Mouse (Mus musculus): Measurements from ENCODE around the gene Atp23.

Gene Atp23

GRCm38 (mm10) chr10:126925391-126925790 lies 24.2 kb upstream of the Atp23 start:
- no peak for TF ChIP-seq CTCF (conservative IDR thresholded peaks at IDR 0.05; ENCODE audit: low read length)
- no peak for TF ChIP-seq NANOG (IDR thresholded peaks at IDR 0.05; ENCODE audit: borderline replicate concordance, low read length)
- TF ChIP-seq POU5F1 (IDR thresholded peaks at IDR 0.05; ENCODE audit: borderline replicate concordance, low read length): no peak
- H3K9me3 ChIP-seq (ENCODE audit: low read length): peaks cover 5% of the 10 kb centered on the region
- no peak overlapping the region for H3K4me3 ChIP-seq (replicated peaks; ENCODE audit: low read length)
- peaks cover 11% of the 10 kb centered on the region for H3K27me3 ChIP-seq (ENCODE audit: insufficient read depth, low read length)
- H3K4me1 ChIP-seq (replicated peaks; ENCODE audit: low read depth, low read length): peaks cover 55% of the 10 kb centered on the region
- H3K36me3 ChIP-seq (ENCODE audit: insufficient read depth, low read length): no peaks in the 10 kb centered on the region

- Histone ChIP-seq H3K27me3 (ENCODE audit: insufficient read depth, low read length) (peaks cover 7% of the 10 kb centered on the region; the same call in 1 of the 2 replicates), H3K9me3 (ENCODE audit: low read length) (peaks cover 9% of the 10 kb centered on the region), H3K36me3 (ENCODE audit: insufficient read depth, low read length) (no peaks in the 10 kb centered on the region), H3K4me1 (replicated peaks; ENCODE audit: low read depth, low read length) (peaks cover 43% of the 10 kb centered on the region), H3K4me3 (replicated peaks; ENCODE audit: low read length) (no peak overlapping the region)
- TF ChIP-seq CTCF (conservative IDR thresholded peaks at IDR 0.05; ENCODE audit: low read length) (no peak), NANOG (IDR thresholded peaks at IDR 0.05; ENCODE audit: borderline replicate concordance, low read length) (no peak), POU5F1 (IDR thresholded peaks at IDR 0.05; ENCODE audit: borderline replicate concordance, low read length) (no peak)
These were observed 22.9 kb upstream of the Atp23 start for GRCm38 (mm10) chr10:126924087-126924486.

GRCm38 (mm10) chr10:126920220-126920619 lies 19.1 kb upstream of the Atp23 start:
- H3K9me3 ChIP-seq (ENCODE audit: low read length): peaks cover 9% of the 10 kb centered on the region
- peaks cover 14% of the 10 kb centered on the region for H3K4me1 ChIP-seq (replicated peaks; ENCODE audit: low read depth, low read length)
- no peaks in the 10 kb centered on the region for H3K36me3 ChIP-seq (ENCODE audit: insufficient read depth, low read length)
- no peaks in the 10 kb centered on the region for H3K27me3 ChIP-seq (ENCODE audit: insufficient read depth, low read length)
- peak; percentile 46 for TF ChIP-seq CTCF (conservative IDR thresholded peaks at IDR 0.05; ENCODE audit: low read length)
- no peak for TF ChIP-seq NANOG (IDR thresholded peaks at IDR 0.05; ENCODE audit: borderline replicate concordance, low read length)
- H3K4me3 ChIP-seq (replicated peaks; ENCODE audit: low read length): no peak overlapping the region

- Histone ChIP-seq H3K4me1 (replicated peaks; ENCODE audit: low read depth, low read length) (peaks cover 9% of the 10 kb centered on the region), H3K27me3 (ENCODE audit: insufficient read depth, low read length) (no peaks in the 10 kb centered on the region), H3K36me3 (ENCODE audit: insufficient read depth, low read length) (no peaks in the 10 kb centered on the region), H3K9me3 (ENCODE audit: low read length) (peaks cover 9% of the 10 kb centered on the region), H3K4me3 (replicated peaks; ENCODE audit: low read length) (no peak overlapping the region)
- TF ChIP-seq CTCF (conservative IDR thresholded peaks at IDR 0.05; ENCODE audit: low read length): peak; percentile 97
- TF ChIP-seq NANOG (IDR thresholded peaks at IDR 0.05; ENCODE audit: borderline replicate concordance, low read length): no peak
These were observed 17.9 kb upstream of the Atp23 start for GRCm38 (mm10) chr10:126919067-126919466.

- Histone ChIP-seq H3K36me3 (ENCODE audit: insufficient read depth, low read length) (no peaks in the 10 kb centered on the region), H3K4me1 (replicated peaks; ENCODE audit: low read depth, low read length) (peaks cover 23% of the 10 kb centered on the region), H3K27me3 (ENCODE audit: insufficient read depth, low read length) (no peaks in the 10 kb centered on the region), H3K9me3 (ENCODE audit: low read length) (no peaks in the 10 kb centered on the region), H3K4me3 (replicated peaks; ENCODE audit: low read length) (no peak overlapping the region)
- TF ChIP-seq NANOG (IDR thresholded peaks at IDR 0.05; ENCODE audit: borderline replicate concordance, low read length) (no peak), POU5F1 (IDR thresholded peaks at IDR 0.05; ENCODE audit: borderline replicate concordance, low read length) (no peak), CTCF (conservative IDR thresholded peaks at IDR 0.05; ENCODE audit: low read length) (no peak)
These were observed 13.1 kb upstream of the Atp23 start for GRCm38 (mm10) chr10:126914288-126914687.

- TF ChIP-seq POU5F1 (IDR thresholded peaks at IDR 0.05; ENCODE audit: borderline replicate concordance, low read length): no peak
- TF ChIP-seq NANOG (IDR thresholded peaks at IDR 0.05; ENCODE audit: borderline replicate concordance, low read length): no peak
- no peak for TF ChIP-seq CTCF (conservative IDR thresholded peaks at IDR 0.05; ENCODE audit: low read length)
- Histone ChIP-seq H3K9me3 (ENCODE audit: low read length) (no peaks in the 10 kb centered on the region), H3K4me1 (replicated peaks; ENCODE audit: low read depth, low read length) (peaks cover 26% of the 10 kb centered on the region), H3K36me3 (ENCODE audit: insufficient read depth, low read length) (no peaks in the 10 kb centered on the region), H3K27me3 (ENCODE audit: insufficient read depth, low read length) (no peaks in the 10 kb centered on the region), H3K4me3 (replicated peaks; ENCODE audit: low read length) (no peak overlapping the region)
These were observed 10.3 kb upstream of the Atp23 start for GRCm38 (mm10) chr10:126911479-126911878.

- no peaks in the 10 kb centered on the region for H3K27me3 ChIP-seq (ENCODE audit: insufficient read depth, low read length)
- H3K36me3 ChIP-seq (ENCODE audit: insufficient read depth, low read length): no peaks in the 10 kb centered on the region
- peaks cover 22% of the 10 kb centered on the region for H3K4me1 ChIP-seq (replicated peaks; ENCODE audit: low read depth, low read length)
- TF ChIP-seq NANOG (IDR thresholded peaks at IDR 0.05; ENCODE audit: borderline replicate concordance, low read length) (no peak), POU5F1 (IDR thresholded peaks at IDR 0.05; ENCODE audit: borderline replicate concordance, low read length) (no peak), CTCF (conservative IDR thresholded peaks at IDR 0.05; ENCODE audit: low read length) (no peak)
- no peaks in the 10 kb centered on the region for H3K9me3 ChIP-seq (ENCODE audit: low read length)
- H3K4me3 ChIP-seq (replicated peaks; ENCODE audit: low read length): no peak overlapping the region
These were observed 5.7 kb upstream of the Atp23 start for GRCm38 (mm10) chr10:126906811-126907210.

GRCm38 (mm10) chr10:126905650-126906075 lies 4.5 kb upstream of the Atp23 start:
- Histone ChIP-seq H3K4me3 (replicated peaks; ENCODE audit: low read length) (peak overlapping the region; percentile 87), H3K27me3 (ENCODE audit: insufficient read depth, low read length) (no peaks in the 10 kb centered on the region), H3K4me1 (replicated peaks; ENCODE audit: low read depth, low read length) (peaks cover 17% of the 10 kb centered on the region), H3K36me3 (ENCODE audit: insufficient read depth, low read length) (no peaks in the 10 kb centered on the region), H3K9me3 (ENCODE audit: low read length) (no peaks in the 10 kb centered on the region)
- no peak for TF ChIP-seq CTCF (conservative IDR thresholded peaks at IDR 0.05; ENCODE audit: low read length)
- TF ChIP-seq POU5F1 (IDR thresholded peaks at IDR 0.05; ENCODE audit: borderline replicate concordance, low read length): no peak
- TF ChIP-seq NANOG (IDR thresholded peaks at IDR 0.05; ENCODE audit: borderline replicate concordance, low read length): no peak

GRCm38 (mm10) chr10:126905086-126905485 lies 3.9 kb upstream of the Atp23 start:
- peak overlapping the region; percentile 87 for H3K4me3 ChIP-seq (replicated peaks; ENCODE audit: low read length)
- TF ChIP-seq POU5F1 (IDR thresholded peaks at IDR 0.05; ENCODE audit: borderline replicate concordance, low read length) (no peak), CTCF (conservative IDR thresholded peaks at IDR 0.05; ENCODE audit: low read length) (peak; percentile 95)
- no peaks in the 10 kb centered on the region for H3K9me3 ChIP-seq (ENCODE audit: low read length)
- H3K27me3 ChIP-seq (ENCODE audit: insufficient read depth, low read length): no peaks in the 10 kb centered on the region
- H3K4me1 ChIP-seq (replicated peaks; ENCODE audit: low read depth, low read length): peaks cover 23% of the 10 kb centered on the region
- H3K36me3 ChIP-seq (ENCODE audit: insufficient read depth, low read length): no peaks in the 10 kb centered on the region
